Mouse (Mus musculus): ENCODE results near the gene Socs7. TPM values are rescaled to one million over a fixed set of nuclear protein-coding genes. Genes with fewer than 3 reads are reported as not detected.
A peak's percentile ranks its signal among the peaks of the same experiment; 100 is the strongest.

Gene Socs7
- polyA plus RNA-seq, 1 experiment from 2014 or later = 3.2 TPM

DNA sequence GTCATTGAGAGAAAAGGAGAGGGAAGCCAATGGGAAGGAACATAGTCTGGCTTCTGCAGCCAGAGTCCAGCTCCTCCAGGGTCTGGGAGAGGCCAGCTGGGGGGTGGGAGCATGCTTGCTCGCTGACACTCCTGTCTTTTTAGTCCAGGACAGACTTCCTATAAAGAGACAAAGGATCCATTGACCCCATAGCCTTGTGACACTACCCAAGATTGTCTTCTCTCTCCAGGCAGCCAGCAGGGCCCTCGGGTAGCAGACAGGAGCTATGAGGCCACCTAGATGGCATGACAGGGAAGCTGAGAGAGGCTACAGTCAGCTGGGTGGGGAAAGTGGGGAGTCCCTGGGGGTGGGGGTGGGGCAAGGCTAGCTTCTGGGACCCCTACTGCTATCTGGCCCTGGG is 40.4 kb downstream of the Socs7 start:
- Histone ChIP-seq H3K9ac (ENCODE audit: low read length) (no peak overlapping the region), H3K36me3 (ENCODE audit: control insufficient read depth, insufficient read depth, low read length) (no peaks in the 10 kb centered on the region), H3K27me3 (ENCODE audit: control insufficient read depth, insufficient read depth, low read length) (peaks cover 9% of the 10 kb centered on the region), H3K4me2 (ENCODE audit: low read depth) (no peak overlapping the region), H3K9me3 (ENCODE audit: control insufficient read depth, low read length) (no peaks in the 10 kb centered on the region), H3K4me1 (ENCODE audit: control insufficient read depth, insufficient read depth, low read length) (peaks cover 25% of the 10 kb centered on the region), H3K4me3 (ENCODE audit: low read depth, low read length) (no peak overlapping the region), H3K27ac (ENCODE audit: low read depth, low read length) (0 out of 2 replicates have a peak overlapping the region, but pooled peaks have one; percentile 44)
- 0% methylated on average over 2 of the region's 2 CpGs for WGBS
- no peak for DNase-seq (ENCODE audit: low spot score)
- no peak for ATAC-seq (ENCODE audit: insufficient read depth, low FRiP score, low TSS enrichment)

DNA sequence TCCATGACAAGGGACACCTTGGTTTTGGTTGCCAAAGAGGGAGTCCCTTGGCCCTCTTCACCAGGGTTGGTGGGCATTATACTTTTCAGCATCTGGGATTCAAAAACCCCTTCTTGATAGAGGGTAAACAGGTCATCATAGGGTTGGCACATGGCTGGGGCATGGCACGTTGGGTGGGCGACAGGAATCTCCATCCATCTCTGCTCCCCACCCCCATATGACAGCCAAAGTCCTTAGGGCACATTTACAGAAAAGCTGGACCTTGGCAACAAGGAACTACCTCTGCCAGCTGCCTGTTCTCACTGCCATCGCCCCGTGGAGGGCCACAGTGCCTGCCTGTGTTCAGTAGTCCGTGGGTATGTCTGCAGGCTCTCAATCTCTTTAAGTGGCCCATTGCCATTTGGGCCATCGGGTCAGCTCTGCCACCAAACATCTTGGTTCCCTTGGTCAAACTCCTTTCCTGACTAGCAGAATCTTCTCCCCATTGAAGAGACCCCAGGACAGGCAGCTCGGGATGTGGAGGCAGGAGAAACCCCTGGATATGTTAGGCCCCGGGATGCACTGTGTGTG is 41.3 kb downstream of the Socs7 start:
- peaks cover 25% of the 10 kb centered on the region for H3K4me1 ChIP-seq (ENCODE audit: control insufficient read depth, insufficient read depth, low read length)
- WGBS = 42% methylated on average over 8 of the region's 8 CpGs

DNA sequence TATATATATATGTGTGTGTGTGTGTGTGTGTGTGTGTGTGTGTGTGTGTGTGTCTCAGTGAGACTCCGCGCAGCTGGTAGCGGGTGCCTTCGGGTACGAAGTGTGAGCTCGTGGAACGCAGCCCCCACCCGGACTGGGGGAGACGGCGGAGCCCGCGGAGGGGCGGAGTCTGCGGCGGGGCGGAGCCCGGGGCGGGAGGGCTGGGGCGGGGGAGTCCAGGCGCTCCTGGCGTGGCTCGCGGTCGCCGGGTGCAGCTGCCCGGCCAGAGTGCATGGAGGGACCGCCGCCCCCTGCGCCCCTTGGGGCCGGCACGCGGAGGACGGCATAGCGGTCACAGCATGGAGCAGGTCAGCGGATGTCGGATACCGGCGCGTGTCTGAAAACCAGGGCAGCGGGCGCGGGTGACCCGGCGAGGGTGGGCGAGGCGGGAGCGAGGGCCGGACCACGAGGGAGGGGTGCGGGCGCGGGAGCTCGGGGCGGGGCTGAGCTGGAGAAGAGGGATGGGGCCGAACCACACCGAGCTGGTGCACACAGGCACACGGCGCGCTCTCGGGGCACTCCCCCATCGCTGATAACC is 41.9 kb downstream of the Socs7 start:
- under 1% methylated on average over 33 of the region's 61 CpGs for WGBS
- H3K9me3 ChIP-seq (ENCODE audit: control insufficient read depth, low read length) = no peaks in the 10 kb centered on the region
- H3K4me1 ChIP-seq (ENCODE audit: control insufficient read depth, insufficient read depth, low read length) = peaks cover 25% of the 10 kb centered on the region
- DNase-seq (ENCODE audit: low spot score) = peak; percentile 71
- no peaks in the 10 kb centered on the region for H3K36me3 ChIP-seq (ENCODE audit: control insufficient read depth, insufficient read depth, low read length)
- peak overlapping the region; percentile 51 for H3K4me3 ChIP-seq (ENCODE audit: low read depth, low read length)
- H3K27me3 ChIP-seq (ENCODE audit: control insufficient read depth, insufficient read depth, low read length) = peaks cover 9% of the 10 kb centered on the region
- peak overlapping the region; percentile 98 for H3K4me2 ChIP-seq (ENCODE audit: low read depth)
- H3K27ac ChIP-seq (ENCODE audit: low read depth, low read length) = no peak overlapping the region
- H3K9ac ChIP-seq (ENCODE audit: low read length) = peak overlapping the region; percentile 64
- ATAC-seq (ENCODE audit: insufficient read depth, low FRiP score, low TSS enrichment) = peak; percentile 31

More for the DNA sequence above, 41.3 kb downstream of the Socs7 start:
- DNase-seq (ENCODE audit: low spot score) (no peak), ATAC-seq (ENCODE audit: insufficient read depth, low FRiP score, low TSS enrichment) (no peak)
- peaks cover 9% of the 10 kb centered on the region for H3K27me3 ChIP-seq (ENCODE audit: control insufficient read depth, insufficient read depth, low read length)
- no peaks in the 10 kb centered on the region for H3K36me3 ChIP-seq (ENCODE audit: control insufficient read depth, insufficient read depth, low read length)
- H3K9ac ChIP-seq (ENCODE audit: low read length) = peak overlapping the region; percentile 64; the same call in 1 of the 2 replicates
- no peaks in the 10 kb centered on the region for H3K9me3 ChIP-seq (ENCODE audit: control insufficient read depth, low read length)
- 0 out of 2 replicates have a peak overlapping the region, but pooled peaks have one; percentile 39 for H3K27ac ChIP-seq (ENCODE audit: low read depth, low read length)
- peak overlapping the region; percentile 98 for H3K4me2 ChIP-seq (ENCODE audit: low read depth)
- peak overlapping the region; percentile 51 for H3K4me3 ChIP-seq (ENCODE audit: low read depth, low read length)

DNA sequence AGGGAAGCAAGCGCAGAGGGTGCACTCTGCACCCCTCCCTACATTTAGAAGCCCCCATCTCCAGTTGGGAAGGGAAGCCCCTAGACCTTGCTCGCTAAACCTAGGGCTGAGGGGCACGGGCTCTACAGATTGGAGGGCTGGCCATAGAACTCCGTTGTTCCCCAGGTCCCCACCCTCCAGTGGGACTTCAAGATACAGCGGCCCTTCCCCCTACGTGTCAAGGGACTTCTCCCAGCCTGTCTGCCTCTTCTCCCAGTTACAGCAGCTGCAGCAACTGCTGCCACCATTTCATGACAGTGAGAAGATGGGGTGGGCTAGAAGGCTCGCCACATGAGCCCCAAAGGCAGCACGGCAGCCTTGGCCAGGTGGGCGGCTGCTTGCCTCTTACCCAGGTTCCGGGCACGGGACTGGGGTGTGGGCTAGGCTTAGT is 42.4 kb downstream of the Socs7 start:
- Histone ChIP-seq H3K9me3 (ENCODE audit: control insufficient read depth, low read length) (no peaks in the 10 kb centered on the region), H3K36me3 (ENCODE audit: control insufficient read depth, insufficient read depth, low read length) (no peaks in the 10 kb centered on the region), H3K4me3 (ENCODE audit: low read depth, low read length) (peak overlapping the region; percentile 51), H3K27ac (ENCODE audit: low read depth, low read length) (no peak overlapping the region), H3K9ac (ENCODE audit: low read length) (peak overlapping the region; percentile 64), H3K4me1 (ENCODE audit: control insufficient read depth, insufficient read depth, low read length) (peaks cover 25% of the 10 kb centered on the region), H3K4me2 (ENCODE audit: low read depth) (peak overlapping the region; percentile 98), H3K27me3 (ENCODE audit: control insufficient read depth, insufficient read depth, low read length) (peaks cover 9% of the 10 kb centered on the region)
- WGBS = 0% methylated on average over 10 of the region's 11 CpGs
- ATAC-seq (ENCODE audit: insufficient read depth, low FRiP score, low TSS enrichment) = no peak; the same call in 1 of the 2 replicates
- DNase-seq (ENCODE audit: low spot score) = peak; percentile 51

DNA sequence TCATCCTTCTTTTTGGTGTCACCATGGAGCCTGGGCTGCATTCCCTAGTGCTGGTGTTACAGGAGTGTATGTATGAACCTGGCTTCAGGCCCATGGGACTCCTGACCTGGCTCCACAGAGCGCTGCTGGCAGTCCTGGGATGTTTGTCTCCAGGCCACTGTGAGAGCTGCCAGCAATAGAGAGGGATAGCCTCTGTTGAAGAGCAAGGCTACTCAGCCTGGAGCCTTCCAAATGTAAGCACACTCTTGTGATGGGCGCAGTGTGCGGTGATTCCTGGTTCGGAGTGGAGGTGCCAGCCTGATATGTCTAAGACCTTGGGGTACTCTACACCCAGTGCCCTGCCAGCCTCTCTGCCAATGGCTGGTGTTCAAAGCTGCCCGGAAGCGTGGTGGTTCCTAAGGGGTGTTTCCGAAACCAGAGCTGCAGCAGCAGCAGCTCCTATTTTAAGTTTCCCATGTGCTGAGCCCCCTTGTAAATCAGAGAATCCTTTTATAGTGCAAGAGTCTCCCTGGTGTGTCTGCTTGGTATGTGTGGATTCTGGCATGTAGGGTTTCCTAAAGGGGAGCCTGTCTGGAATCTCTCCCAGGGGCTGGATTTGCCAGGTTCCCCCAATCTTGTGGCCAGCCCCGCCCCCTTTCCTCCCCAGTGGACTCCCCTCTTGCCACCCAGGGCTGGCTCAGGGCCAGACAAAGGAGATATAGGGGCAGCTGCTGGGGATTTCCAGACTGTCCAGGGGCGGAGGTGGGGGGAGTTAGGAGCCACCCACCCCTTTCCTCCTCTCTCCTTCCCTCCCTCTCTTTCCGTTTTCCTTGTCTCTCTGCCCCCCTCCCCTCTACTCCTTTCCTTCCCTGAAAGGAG is 44.0 kb downstream of the Socs7 start:
- no peak overlapping the region for H3K9ac ChIP-seq (ENCODE audit: low read length)
- no peak for ATAC-seq (ENCODE audit: insufficient read depth, low FRiP score, low TSS enrichment)
- no peaks in the 10 kb centered on the region for H3K36me3 ChIP-seq (ENCODE audit: control insufficient read depth, insufficient read depth, low read length)
- H3K4me2 ChIP-seq (ENCODE audit: low read depth) = no peak overlapping the region
- no peak for DNase-seq (ENCODE audit: low spot score)
- H3K27me3 ChIP-seq (ENCODE audit: control insufficient read depth, insufficient read depth, low read length) = peaks cover 9% of the 10 kb centered on the region
- 74% methylated on average over 9 of the region's 10 CpGs for WGBS
- no peaks in the 10 kb centered on the region for H3K9me3 ChIP-seq (ENCODE audit: control insufficient read depth, low read length)
- H3K4me1 ChIP-seq (ENCODE audit: control insufficient read depth, insufficient read depth, low read length) = peaks cover 19% of the 10 kb centered on the region
- no peak overlapping the region for H3K4me3 ChIP-seq (ENCODE audit: low read depth, low read length)
- H3K27ac ChIP-seq (ENCODE audit: low read depth, low read length) = no peak overlapping the region

DNA sequence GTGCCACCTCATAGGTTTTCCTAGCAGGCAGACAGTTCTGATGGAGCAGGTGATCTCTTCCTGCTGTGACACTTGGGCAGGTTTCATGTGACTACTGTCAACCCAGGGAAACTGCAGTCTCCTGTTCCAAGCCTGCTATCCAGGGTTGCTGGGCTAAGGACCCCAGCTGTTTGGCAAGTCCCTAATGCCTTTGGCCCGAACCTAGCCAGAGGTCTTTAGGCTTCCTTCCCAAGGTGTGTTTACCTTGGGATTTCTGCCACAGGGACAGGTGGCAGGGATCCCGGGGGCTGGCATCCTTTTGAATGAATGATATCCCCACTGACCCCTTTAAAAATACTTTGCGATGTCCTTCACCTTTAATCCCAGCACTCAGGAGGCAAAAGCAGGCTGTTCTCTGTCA is 45.1 kb downstream of the Socs7 start:
- H3K36me3 ChIP-seq (ENCODE audit: control insufficient read depth, insufficient read depth, low read length) = no peaks in the 10 kb centered on the region
- no peak overlapping the region for H3K9ac ChIP-seq (ENCODE audit: low read length)
- H3K9me3 ChIP-seq (ENCODE audit: control insufficient read depth, low read length) = no peaks in the 10 kb centered on the region
- no peak overlapping the region for H3K27ac ChIP-seq (ENCODE audit: low read depth, low read length)
- ATAC-seq (ENCODE audit: insufficient read depth, low FRiP score, low TSS enrichment) (no peak), DNase-seq (ENCODE audit: low spot score) (no peak)
- peaks cover 9% of the 10 kb centered on the region for H3K27me3 ChIP-seq (ENCODE audit: control insufficient read depth, insufficient read depth, low read length)
- H3K4me3 ChIP-seq (ENCODE audit: low read depth, low read length) = no peak overlapping the region
- H3K4me1 ChIP-seq (ENCODE audit: control insufficient read depth, insufficient read depth, low read length) = peaks cover 19% of the 10 kb centered on the region
- H3K4me2 ChIP-seq (ENCODE audit: low read depth) = no peak overlapping the region
- 75% methylated on average over 3 of the region's 3 CpGs for WGBS

DNA sequence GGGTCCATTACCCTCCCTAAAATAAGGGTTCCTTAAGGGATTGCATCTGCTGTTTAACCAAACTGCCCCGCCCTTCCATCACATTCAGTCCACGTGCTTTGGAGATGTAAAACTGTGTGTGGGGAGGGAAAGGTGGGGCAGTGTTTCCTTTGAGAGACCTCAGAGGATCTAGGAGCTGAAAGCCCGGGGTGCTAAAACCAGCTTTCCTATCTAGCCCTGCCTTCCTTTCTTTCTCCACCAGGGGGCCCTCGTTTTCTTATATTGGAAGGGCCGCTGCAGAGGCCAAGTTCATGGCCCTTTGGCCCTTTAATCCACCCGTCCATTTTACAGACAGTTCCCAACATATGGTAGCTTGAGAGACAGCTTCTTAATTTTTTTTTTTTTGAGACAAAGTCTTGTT is 45.8 kb downstream of the Socs7 start:
- DNase-seq (ENCODE audit: low spot score) = peak; percentile 78
- H3K4me2 ChIP-seq (ENCODE audit: low read depth) = no peak overlapping the region
- no peak for ATAC-seq (ENCODE audit: insufficient read depth, low FRiP score, low TSS enrichment)
- no peaks in the 10 kb centered on the region for H3K36me3 ChIP-seq (ENCODE audit: control insufficient read depth, insufficient read depth, low read length)
- 3% methylated on average over 6 of the region's 6 CpGs for WGBS
- no peak overlapping the region for H3K27ac ChIP-seq (ENCODE audit: low read depth, low read length)
- no peak overlapping the region for H3K4me3 ChIP-seq (ENCODE audit: low read depth, low read length)
- peaks cover 16% of the 10 kb centered on the region for H3K4me1 ChIP-seq (ENCODE audit: control insufficient read depth, insufficient read depth, low read length)
- H3K9ac ChIP-seq (ENCODE audit: low read length) = no peak overlapping the region
- H3K27me3 ChIP-seq (ENCODE audit: control insufficient read depth, insufficient read depth, low read length) = peaks cover 9% of the 10 kb centered on the region
- H3K9me3 ChIP-seq (ENCODE audit: control insufficient read depth, low read length) = no peaks in the 10 kb centered on the region

DNA sequence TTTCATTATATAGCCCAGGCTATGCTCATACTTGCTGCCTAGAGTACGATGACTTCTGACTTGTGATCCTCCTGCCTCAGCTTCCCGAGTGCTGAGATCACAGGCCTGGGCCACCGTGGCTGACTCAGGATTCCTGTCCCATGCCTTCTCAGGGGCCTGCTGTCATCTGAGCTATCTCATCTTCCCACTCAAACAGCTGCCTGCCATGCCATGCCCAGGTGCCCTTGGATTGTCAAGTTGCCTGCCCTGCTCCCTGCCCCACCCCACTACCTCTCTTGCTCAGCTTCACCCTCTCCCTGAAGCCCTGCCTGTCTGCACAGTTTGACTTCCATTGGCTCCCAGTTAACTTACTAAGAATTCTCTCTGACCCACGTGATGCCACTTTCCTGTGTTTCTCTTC is 48.6 kb downstream of the Socs7 start:
- ATAC-seq (ENCODE audit: insufficient read depth, low FRiP score, low TSS enrichment) = no peak
- peaks cover 6% of the 10 kb centered on the region for H3K27me3 ChIP-seq (ENCODE audit: control insufficient read depth, insufficient read depth, low read length)
- no peak overlapping the region for H3K27ac ChIP-seq (ENCODE audit: low read depth, low read length)
- H3K4me1 ChIP-seq (ENCODE audit: control insufficient read depth, insufficient read depth, low read length) = peaks cover 11% of the 10 kb centered on the region
- no peak overlapping the region for H3K4me2 ChIP-seq (ENCODE audit: low read depth)
- DNase-seq (ENCODE audit: low spot score) = no peak
- H3K9me3 ChIP-seq (ENCODE audit: control insufficient read depth, low read length) = no peaks in the 10 kb centered on the region
- no peak overlapping the region for H3K4me3 ChIP-seq (ENCODE audit: low read depth, low read length)
- 80% methylated on average over 4 of the region's 4 CpGs for WGBS
- no peak overlapping the region for H3K9ac ChIP-seq (ENCODE audit: low read length)
- no peaks in the 10 kb centered on the region for H3K36me3 ChIP-seq (ENCODE audit: control insufficient read depth, insufficient read depth, low read length)
